Mouse (Mus musculus): Measurements from ENCODE around the gene 4930523C07Rik. TPM values are rescaled to one million over a fixed set of nuclear protein-coding genes. Genes with fewer than 3 reads are reported as not detected.

Gene 4930523C07Rik
- polyA plus RNA-seq, 1 experiment from 2014 or later, result 23.8 TPM

- H3K27ac ChIP-seq (ENCODE audit: low read length), result no peak overlapping the region
- peaks cover 20% of the 10 kb centered on the region for H3K4me1 ChIP-seq (ENCODE audit: control insufficient read depth, low read depth, low read length)
- H3K27me3 ChIP-seq (ENCODE audit: control insufficient read depth, insufficient read depth, low read depth, low read length), result no peaks in the 10 kb centered on the region
- no peak overlapping the region for H3K4me2 ChIP-seq (ENCODE audit: low read depth, low read length)
- H3K36me3 ChIP-seq (ENCODE audit: control insufficient read depth, insufficient read depth), result no peaks in the 10 kb centered on the region
- H3K4me3 ChIP-seq (ENCODE audit: low read depth, low read length), result no peak overlapping the region
- H3K9me3 ChIP-seq (replicated peaks; ENCODE audit: control insufficient read depth, low read length), result no peaks in the 10 kb centered on the region
- WGBS (ENCODE audit: insufficient replicate concordance), result 75% methylated on average over 7 of the region's 7 CpGs
- no peak overlapping the region for H3K9ac ChIP-seq (ENCODE audit: low read depth, low read length)
- ATAC-seq (ENCODE audit: low read depth), result no peak
These were observed 1.8 kb upstream of the 4930523C07Rik start for GRCm38 (mm10) chr1:160042351-160042750.

- H3K27me3 ChIP-seq (ENCODE audit: control insufficient read depth, insufficient read depth, low read depth, low read length), result no peaks in the 10 kb centered on the region
- no peaks in the 10 kb centered on the region for H3K36me3 ChIP-seq (ENCODE audit: control insufficient read depth, insufficient read depth)
- H3K9ac ChIP-seq (ENCODE audit: low read depth, low read length), result peak overlapping the region; percentile 80
- H3K27ac ChIP-seq (ENCODE audit: low read length), result no peak overlapping the region; the same call in 1 of the 2 replicates
- 68% methylated on average over 13 of the region's 13 CpGs for WGBS (ENCODE audit: insufficient replicate concordance)
- H3K9me3 ChIP-seq (replicated peaks; ENCODE audit: control insufficient read depth, low read length), result no peaks in the 10 kb centered on the region
- peak overlapping the region; percentile 77 for H3K4me3 ChIP-seq (ENCODE audit: low read depth, low read length)
- H3K4me1 ChIP-seq (ENCODE audit: control insufficient read depth, low read depth, low read length), result peaks cover 22% of the 10 kb centered on the region
- H3K4me2 ChIP-seq (ENCODE audit: low read depth, low read length), result peak overlapping the region; percentile 77
- no peak for ATAC-seq (ENCODE audit: low read depth)
These were observed 759 bp upstream of the 4930523C07Rik start for GRCm38 (mm10) chr1:160043271-160043975.

- Histone ChIP-seq H3K4me2 (ENCODE audit: low read depth, low read length) (peak overlapping the region; percentile 77), H3K9ac (ENCODE audit: low read depth, low read length) (peak overlapping the region; percentile 80), H3K4me1 (ENCODE audit: control insufficient read depth, low read depth, low read length) (peaks cover 38% of the 10 kb centered on the region), H3K27ac (ENCODE audit: low read length) (peak overlapping the region; percentile 86), H3K27me3 (ENCODE audit: control insufficient read depth, insufficient read depth, low read depth, low read length) (no peaks in the 10 kb centered on the region), H3K36me3 (ENCODE audit: control insufficient read depth, insufficient read depth) (no peaks in the 10 kb centered on the region), H3K4me3 (ENCODE audit: low read depth, low read length) (peak overlapping the region; percentile 77), H3K9me3 (replicated peaks; ENCODE audit: control insufficient read depth, low read length) (no peaks in the 10 kb centered on the region)
- no peak for ATAC-seq (ENCODE audit: low read depth)
- WGBS (ENCODE audit: insufficient replicate concordance), result 44% methylated on average over 3 of the region's 3 CpGs
These were observed 1.0 kb downstream of the 4930523C07Rik start for GRCm38 (mm10) chr1:160045056-160045715.

GRCm38 (mm10) chr1:160045971-160046370 is 1.8 kb downstream of the 4930523C07Rik start:
- Histone ChIP-seq H3K4me3 (ENCODE audit: low read depth, low read length) (peak overlapping the region; percentile 77), H3K4me2 (ENCODE audit: low read depth, low read length) (peak overlapping the region; percentile 77), H3K9ac (ENCODE audit: low read depth, low read length) (no peak overlapping the region), H3K36me3 (ENCODE audit: control insufficient read depth, insufficient read depth) (no peaks in the 10 kb centered on the region), H3K27me3 (ENCODE audit: control insufficient read depth, insufficient read depth, low read depth, low read length) (no peaks in the 10 kb centered on the region), H3K9me3 (replicated peaks; ENCODE audit: control insufficient read depth, low read length) (no peaks in the 10 kb centered on the region), H3K27ac (ENCODE audit: low read length) (peak overlapping the region; percentile 86; the same call in 1 of the 2 replicates), H3K4me1 (ENCODE audit: control insufficient read depth, low read depth, low read length) (peaks cover 39% of the 10 kb centered on the region)
- 58% methylated on average over 5 of the region's 5 CpGs for WGBS (ENCODE audit: insufficient replicate concordance)
- ATAC-seq (ENCODE audit: low read depth), result no peak

GRCm38 (mm10) chr1:160046786-160047185 is 2.6 kb downstream of the 4930523C07Rik start:
- no peak for ATAC-seq (ENCODE audit: low read depth)
- Histone ChIP-seq H3K4me1 (ENCODE audit: control insufficient read depth, low read depth, low read length) (peaks cover 43% of the 10 kb centered on the region), H3K27ac (ENCODE audit: low read length) (no peak overlapping the region), H3K27me3 (ENCODE audit: control insufficient read depth, insufficient read depth, low read depth, low read length) (no peaks in the 10 kb centered on the region), H3K4me2 (ENCODE audit: low read depth, low read length) (peak overlapping the region; percentile 77), H3K36me3 (ENCODE audit: control insufficient read depth, insufficient read depth) (no peaks in the 10 kb centered on the region), H3K4me3 (ENCODE audit: low read depth, low read length) (peak overlapping the region; percentile 77), H3K9me3 (replicated peaks; ENCODE audit: control insufficient read depth, low read length) (no peaks in the 10 kb centered on the region), H3K9ac (ENCODE audit: low read depth, low read length) (no peak overlapping the region)
- 72% methylated on average over 4 of the region's 4 CpGs for WGBS (ENCODE audit: insufficient replicate concordance)

GRCm38 (mm10) chr1:160047481-160047931 is 3.3 kb downstream of the 4930523C07Rik start:
- Histone ChIP-seq H3K9me3 (replicated peaks; ENCODE audit: control insufficient read depth, low read length) (no peaks in the 10 kb centered on the region), H3K36me3 (ENCODE audit: control insufficient read depth, insufficient read depth) (no peaks in the 10 kb centered on the region), H3K4me2 (ENCODE audit: low read depth, low read length) (no peak overlapping the region), H3K27ac (ENCODE audit: low read length) (no peak overlapping the region), H3K4me1 (ENCODE audit: control insufficient read depth, low read depth, low read length) (peaks cover 49% of the 10 kb centered on the region), H3K27me3 (ENCODE audit: control insufficient read depth, insufficient read depth, low read depth, low read length) (no peaks in the 10 kb centered on the region), H3K9ac (ENCODE audit: low read depth, low read length) (no peak overlapping the region), H3K4me3 (ENCODE audit: low read depth, low read length) (no peak overlapping the region)
- no peak for ATAC-seq (ENCODE audit: low read depth)
- 76% methylated on average over 7 of the region's 7 CpGs for WGBS (ENCODE audit: insufficient replicate concordance)

- peak overlapping the region; percentile 11; the same call in 1 of the 2 replicates for H3K4me3 ChIP-seq (ENCODE audit: low read depth, low read length)
- 45% methylated on average over 5 of the region's 5 CpGs for WGBS (ENCODE audit: insufficient replicate concordance)
- H3K4me2 ChIP-seq (ENCODE audit: low read depth, low read length), result peak overlapping the region; percentile 45
- ATAC-seq (ENCODE audit: low read depth), result peak; percentile 27
- peak overlapping the region; percentile 65 for H3K27ac ChIP-seq (ENCODE audit: low read length)
- H3K27me3 ChIP-seq (ENCODE audit: control insufficient read depth, insufficient read depth, low read depth, low read length), result no peaks in the 10 kb centered on the region
- H3K36me3 ChIP-seq (ENCODE audit: control insufficient read depth, insufficient read depth), result no peaks in the 10 kb centered on the region
- peak overlapping the region; percentile 8; the same call in 1 of the 2 replicates for H3K9ac ChIP-seq (ENCODE audit: low read depth, low read length)
- H3K4me1 ChIP-seq (ENCODE audit: control insufficient read depth, low read depth, low read length), result peaks cover 59% of the 10 kb centered on the region
- no peaks in the 10 kb centered on the region for H3K9me3 ChIP-seq (replicated peaks; ENCODE audit: control insufficient read depth, low read length)
These were observed 5.1 kb downstream of the 4930523C07Rik start for GRCm38 (mm10) chr1:160049131-160049880.

GRCm38 (mm10) chr1:160050898-160051297 is 6.7 kb downstream of the 4930523C07Rik start:
- Histone ChIP-seq H3K27me3 (ENCODE audit: control insufficient read depth, insufficient read depth, low read depth, low read length) (no peaks in the 10 kb centered on the region), H3K4me1 (ENCODE audit: control insufficient read depth, low read depth, low read length) (peaks cover 61% of the 10 kb centered on the region), H3K9me3 (replicated peaks; ENCODE audit: control insufficient read depth, low read length) (no peaks in the 10 kb centered on the region), H3K27ac (ENCODE audit: low read length) (peak overlapping the region; percentile 23; the same call in 1 of the 2 replicates), H3K36me3 (ENCODE audit: control insufficient read depth, insufficient read depth) (no peaks in the 10 kb centered on the region), H3K9ac (ENCODE audit: low read depth, low read length) (no peak overlapping the region), H3K4me3 (ENCODE audit: low read depth, low read length) (no peak overlapping the region), H3K4me2 (ENCODE audit: low read depth, low read length) (no peak overlapping the region)
- ATAC-seq (ENCODE audit: low read depth), result no peak
- WGBS (ENCODE audit: insufficient replicate concordance), result 80% methylated on average over 6 of the region's 6 CpGs
